Mouse (Mus musculus): Measurements from ENCODE around the gene Arhgap5. TPM values are rescaled to one million over a fixed set of nuclear protein-coding genes. Genes with fewer than 3 reads are reported as not detected.
"Not testable (repeated sequence)": the region's sequence is repeated elsewhere in the genome, so short reads cannot be mapped to it uniquely, and the experiment has no call there.

The Arhgap5 gene
- total RNA-seq, 1 experiment = 65.5 TPM

- no peaks in the 10 kb centered on the region for H3K4me1 ChIP-seq (ENCODE audit: control insufficient read depth in 2 of 2, insufficient read depth in 2 of 2, low read length in 2 of 2, poor library complexity in 1 of 2)
- H3K27ac ChIP-seq (ENCODE audit: insufficient read depth, low read depth, low read length, poor library complexity, severe bottlenecking) = no peak overlapping the region
- in situ Hi-C loops (cut with MboI; ENCODE audit: low sequenced_read_pairs in 2 of 2, unreplicated experiment in 2 of 2) = no loop called here
- H3K4me3 ChIP-seq (ENCODE audit: insufficient read depth in 1 of 2, low read depth in 1 of 2, low read length in 2 of 2, poor library complexity in 1 of 2, severe bottlenecking in 1 of 2) = no peak overlapping the region
- H3K36me3 ChIP-seq (ENCODE audit: control insufficient read depth, insufficient read depth, low read length, poor library complexity, severe bottlenecking) = no peaks in the 10 kb centered on the region; the same call in 1 of the 2 replicates
- no peaks in the 10 kb centered on the region for H3K9me3 ChIP-seq (ENCODE audit: control insufficient read depth, insufficient read depth, low read depth, low read length)
- TF ChIP-seq HCFC1 (IDR thresholded peaks at IDR 0.05; ENCODE audit: borderline replicate concordance, insufficient read depth, low read length) (no peak), MAFK (IDR thresholded peaks at IDR 0.05; ENCODE audit: insufficient read depth, low read depth, low read length) (no peak)
- DNase-seq (ENCODE audit: low read depth, low spot score) = no peak
- no peak overlapping the region for H3K9ac ChIP-seq (ENCODE audit: insufficient read depth, low read depth, low read length, poor library complexity, severe bottlenecking)
These were observed 61.9 kb downstream of the Arhgap5 start for GRCm38 (mm10) chr12:52565654-52566053.

- in situ Hi-C loops (cut with MboI; ENCODE audit: low sequenced_read_pairs in 2 of 2, unreplicated experiment in 2 of 2) = no loop called here
- DNase-seq (ENCODE audit: low read depth, low spot score) = no peak
- Histone ChIP-seq H3K9ac (ENCODE audit: insufficient read depth, low read depth, low read length, poor library complexity, severe bottlenecking) (no peak overlapping the region), H3K36me3 (ENCODE audit: control insufficient read depth, insufficient read depth, low read length, poor library complexity, severe bottlenecking) (no peaks in the 10 kb centered on the region; the same call in 1 of the 2 replicates), H3K4me3 (ENCODE audit: insufficient read depth in 1 of 2, low read depth in 1 of 2, low read length in 2 of 2, poor library complexity in 1 of 2, severe bottlenecking in 1 of 2) (no peak overlapping the region), H3K4me1 (ENCODE audit: control insufficient read depth in 2 of 2, insufficient read depth in 2 of 2, low read length in 2 of 2, poor library complexity in 1 of 2) (no peaks in the 10 kb centered on the region), H3K27ac (ENCODE audit: insufficient read depth, low read depth, low read length, poor library complexity, severe bottlenecking) (no peak overlapping the region), H3K9me3 (ENCODE audit: control insufficient read depth, insufficient read depth, low read depth, low read length) (no peaks in the 10 kb centered on the region)
- TF ChIP-seq HCFC1 (IDR thresholded peaks at IDR 0.05; ENCODE audit: borderline replicate concordance, insufficient read depth, low read length) (no peak), ZNF384 (IDR thresholded peaks at IDR 0.05; ENCODE audit: low read depth, low read length) (no peak), MAFK (IDR thresholded peaks at IDR 0.05; ENCODE audit: insufficient read depth, low read depth, low read length) (no peak), CHD2 (IDR thresholded peaks at IDR 0.05; ENCODE audit: low read depth, low read length) (no peak), ZC3H11A (IDR thresholded peaks at IDR 0.05; ENCODE audit: borderline replicate concordance, low read depth, low read length) (no peak)
These were observed 69.6 kb downstream of the Arhgap5 start for GRCm38 (mm10) chr12:52573371-52573770.

GRCm38 (mm10) chr12:52586466-52586865, 82.7 kb downstream of the Arhgap5 start:
- DNase-seq (ENCODE audit: low read depth, low spot score); H3K4me3 ChIP-seq (ENCODE audit: insufficient read depth in 1 of 2, low read depth in 1 of 2, low read length in 2 of 2, poor library complexity in 1 of 2, severe bottlenecking in 1 of 2); H3K36me3 ChIP-seq (ENCODE audit: control insufficient read depth, insufficient read depth, low read length, poor library complexity, severe bottlenecking); in situ Hi-C loops (cut with MboI; ENCODE audit: low sequenced_read_pairs in 2 of 2, unreplicated experiment in 2 of 2); H3K9ac ChIP-seq (ENCODE audit: insufficient read depth, low read depth, low read length, poor library complexity, severe bottlenecking); H3K9me3 ChIP-seq (ENCODE audit: control insufficient read depth, insufficient read depth, low read depth, low read length); H3K4me1 ChIP-seq (ENCODE audit: control insufficient read depth in 2 of 2, insufficient read depth in 2 of 2, low read length in 2 of 2, poor library complexity in 1 of 2); H3K27ac ChIP-seq (ENCODE audit: insufficient read depth, low read depth, low read length, poor library complexity, severe bottlenecking): not testable (repeated sequence)

- TF ChIP-seq MAFK (IDR thresholded peaks at IDR 0.05; ENCODE audit: insufficient read depth, low read depth, low read length) (no peak), ZC3H11A (IDR thresholded peaks at IDR 0.05; ENCODE audit: borderline replicate concordance, low read depth, low read length) (no peak), HCFC1 (IDR thresholded peaks at IDR 0.05; ENCODE audit: borderline replicate concordance, insufficient read depth, low read length) (no peak), ZNF384 (IDR thresholded peaks at IDR 0.05; ENCODE audit: low read depth, low read length) (no peak), CHD2 (IDR thresholded peaks at IDR 0.05; ENCODE audit: low read depth, low read length) (no peak)
- Histone ChIP-seq H3K9me3 (ENCODE audit: control insufficient read depth, insufficient read depth, low read depth, low read length) (no peaks in the 10 kb centered on the region), H3K4me3 (ENCODE audit: insufficient read depth in 1 of 2, low read depth in 1 of 2, low read length in 2 of 2, poor library complexity in 1 of 2, severe bottlenecking in 1 of 2) (no peak overlapping the region), H3K36me3 (ENCODE audit: control insufficient read depth, insufficient read depth, low read length, poor library complexity, severe bottlenecking) (no peaks in the 10 kb centered on the region), H3K4me1 (ENCODE audit: control insufficient read depth in 2 of 2, insufficient read depth in 2 of 2, low read length in 2 of 2, poor library complexity in 1 of 2) (no peaks in the 10 kb centered on the region), H3K9ac (ENCODE audit: insufficient read depth, low read depth, low read length, poor library complexity, severe bottlenecking) (no peak overlapping the region), H3K27ac (ENCODE audit: insufficient read depth, low read depth, low read length, poor library complexity, severe bottlenecking) (no peak overlapping the region)
- DNase-seq (ENCODE audit: low read depth, low spot score) = no peak
- in situ Hi-C loops (cut with MboI; ENCODE audit: low sequenced_read_pairs in 2 of 2, unreplicated experiment in 2 of 2) = no loop called here
These were observed 83.8 kb downstream of the Arhgap5 start for GRCm38 (mm10) chr12:52587473-52588010.

- Histone ChIP-seq H3K9ac (ENCODE audit: insufficient read depth, low read depth, low read length, poor library complexity, severe bottlenecking) (no peak overlapping the region), H3K4me1 (ENCODE audit: control insufficient read depth in 2 of 2, insufficient read depth in 2 of 2, low read length in 2 of 2, poor library complexity in 1 of 2) (no peaks in the 10 kb centered on the region), H3K36me3 (ENCODE audit: control insufficient read depth, insufficient read depth, low read length, poor library complexity, severe bottlenecking) (no peaks in the 10 kb centered on the region), H3K4me3 (ENCODE audit: insufficient read depth in 1 of 2, low read depth in 1 of 2, low read length in 2 of 2, poor library complexity in 1 of 2, severe bottlenecking in 1 of 2) (no peak overlapping the region), H3K27ac (ENCODE audit: insufficient read depth, low read depth, low read length, poor library complexity, severe bottlenecking) (no peak overlapping the region), H3K9me3 (ENCODE audit: control insufficient read depth, insufficient read depth, low read depth, low read length) (no peaks in the 10 kb centered on the region; the same call in 1 of the 2 replicates)
- TF ChIP-seq MAFK (IDR thresholded peaks at IDR 0.05; ENCODE audit: insufficient read depth, low read depth, low read length) (no peak), ZC3H11A (IDR thresholded peaks at IDR 0.05; ENCODE audit: borderline replicate concordance, low read depth, low read length) (no peak), ZNF384 (IDR thresholded peaks at IDR 0.05; ENCODE audit: low read depth, low read length) (no peak), HCFC1 (IDR thresholded peaks at IDR 0.05; ENCODE audit: borderline replicate concordance, insufficient read depth, low read length) (no peak), CHD2 (IDR thresholded peaks at IDR 0.05; ENCODE audit: low read depth, low read length) (no peak)
- DNase-seq (ENCODE audit: low read depth, low spot score) = no peak
- in situ Hi-C loops (cut with MboI; ENCODE audit: low sequenced_read_pairs in 2 of 2, unreplicated experiment in 2 of 2) = no loop called here
These were observed 91.8 kb downstream of the Arhgap5 start for GRCm38 (mm10) chr12:52595389-52596185.

All from ES-E14 (cell line).